Mouse (Mus musculus): ENCODE measurements around the gene Otof.

Otof gene

DNA sequence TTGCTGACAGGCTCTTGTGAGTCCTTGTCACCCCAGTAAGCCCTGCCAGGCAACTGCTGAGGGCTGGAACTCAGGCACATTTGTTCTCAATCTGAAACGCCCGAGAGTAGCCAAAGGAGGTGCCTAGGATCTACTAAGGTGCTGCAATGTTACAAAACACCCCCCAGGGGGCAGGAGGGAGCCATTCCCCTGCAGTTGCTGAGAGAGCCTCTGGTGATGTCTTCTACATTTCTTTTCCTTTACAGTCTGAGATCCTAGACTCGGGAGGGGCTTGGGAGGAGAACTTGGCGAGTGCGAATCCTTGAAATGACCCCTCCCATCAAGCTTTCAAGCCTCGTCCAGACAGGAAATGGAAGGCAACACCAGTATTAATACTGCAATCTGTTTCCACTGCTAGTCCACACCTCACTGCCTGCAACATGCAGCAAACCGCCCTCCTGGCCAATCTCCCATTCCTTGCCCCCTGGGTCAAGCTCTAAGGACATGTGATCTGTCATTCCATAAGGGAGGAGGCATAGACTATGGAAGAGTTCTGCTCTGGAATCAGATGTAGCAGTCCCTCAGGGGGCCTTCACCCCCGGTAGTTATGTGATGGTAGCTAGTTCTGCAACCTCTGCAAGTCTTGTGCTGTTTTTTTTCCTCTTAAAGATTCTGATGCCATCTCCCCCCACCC is 38.0 kb downstream of the Otof start:
- peak; percentile 82 for DNase-seq (ENCODE audit: low spot score)

GRCm38 (mm10) chr5:30423121-30423520 is 38.6 kb downstream of the Otof start:
- DNase-seq (ENCODE audit: low spot score) = no peak

DNA sequence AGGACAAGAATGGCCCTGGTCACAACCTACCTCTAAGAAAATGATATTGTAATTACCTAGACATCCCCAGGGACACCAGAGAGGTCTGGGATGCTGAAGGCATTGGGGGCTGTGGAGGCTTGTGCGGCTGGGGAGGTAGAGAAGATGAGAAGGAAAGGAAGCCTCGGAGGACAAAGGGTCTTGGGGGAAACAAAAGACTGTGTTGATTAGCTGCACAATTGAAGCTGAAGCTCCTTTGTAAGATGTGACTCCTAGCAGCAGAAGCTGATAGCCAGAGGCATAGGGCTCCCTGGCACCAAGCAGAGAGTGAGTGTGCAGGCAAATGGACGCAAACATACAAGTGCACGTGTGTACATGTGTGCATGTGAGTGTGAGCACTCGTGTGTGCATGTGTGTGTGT is 45.1 kb downstream of the Otof start:
- peak; percentile 45 for DNase-seq (ENCODE audit: low spot score)

DNA sequence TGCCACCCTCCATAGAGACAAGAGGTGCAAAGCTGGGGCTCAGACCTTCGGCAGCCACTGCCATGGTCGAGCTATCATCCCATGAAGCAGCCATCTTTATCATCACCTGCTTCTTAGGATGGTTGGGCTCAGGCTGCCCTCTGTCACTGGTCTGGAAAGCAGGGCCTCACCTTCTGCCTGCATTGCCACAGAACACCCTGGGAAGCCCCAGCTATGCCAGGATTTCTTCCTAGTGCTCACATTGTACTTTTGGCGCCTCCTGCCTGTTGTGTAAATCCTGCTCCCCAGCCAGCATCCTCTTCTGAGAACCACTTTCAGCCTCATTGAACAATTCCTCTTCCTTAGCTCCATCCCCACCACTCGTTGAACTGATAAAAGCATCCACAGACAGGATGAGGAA is 45.9 kb downstream of the Otof start:
- DNase-seq (ENCODE audit: low spot score) = peak; percentile 22

DNA sequence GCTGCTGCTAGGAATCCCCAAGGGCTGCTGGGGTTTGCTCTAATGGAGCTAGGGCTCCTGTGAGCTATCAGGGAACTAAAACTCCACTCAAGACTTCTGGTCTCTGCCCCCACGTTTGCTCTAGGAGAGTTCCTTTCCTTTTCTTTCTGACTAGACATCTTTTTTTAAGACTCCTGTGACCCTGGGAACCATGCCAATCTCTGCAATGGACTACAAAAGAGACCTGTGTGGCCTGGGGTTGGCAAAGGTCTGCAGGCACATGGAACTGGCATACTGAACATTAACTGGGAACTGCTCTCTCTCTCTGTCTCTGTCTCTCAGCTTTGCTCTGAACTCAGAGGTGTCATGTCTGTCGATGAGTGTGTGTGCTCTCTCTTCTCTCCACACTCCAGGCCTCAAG is 46.4 kb downstream of the Otof start:
- no peak for DNase-seq (ENCODE audit: low spot score)

DNA sequence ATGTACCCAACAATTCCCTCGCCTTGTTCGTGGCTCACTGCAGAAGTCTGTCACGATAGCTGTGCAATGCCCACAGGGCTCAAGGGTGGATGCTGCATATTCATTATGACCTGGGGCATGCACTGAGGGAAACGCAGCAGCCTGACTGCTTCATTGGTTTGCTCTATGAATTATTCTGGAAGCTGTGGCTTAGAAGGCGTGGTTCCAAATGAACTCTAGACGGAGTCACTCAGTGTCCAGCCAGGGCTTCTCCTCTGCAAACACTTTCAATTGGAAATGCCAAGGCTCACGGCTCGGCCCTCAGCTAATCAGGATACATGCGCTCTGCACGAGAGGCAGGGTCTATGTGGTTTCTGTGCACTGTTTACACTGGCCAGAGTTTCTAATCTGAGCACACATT is 50.2 kb downstream of the Otof start:
- peak; percentile 17 for DNase-seq (ENCODE audit: low spot score)

DNA sequence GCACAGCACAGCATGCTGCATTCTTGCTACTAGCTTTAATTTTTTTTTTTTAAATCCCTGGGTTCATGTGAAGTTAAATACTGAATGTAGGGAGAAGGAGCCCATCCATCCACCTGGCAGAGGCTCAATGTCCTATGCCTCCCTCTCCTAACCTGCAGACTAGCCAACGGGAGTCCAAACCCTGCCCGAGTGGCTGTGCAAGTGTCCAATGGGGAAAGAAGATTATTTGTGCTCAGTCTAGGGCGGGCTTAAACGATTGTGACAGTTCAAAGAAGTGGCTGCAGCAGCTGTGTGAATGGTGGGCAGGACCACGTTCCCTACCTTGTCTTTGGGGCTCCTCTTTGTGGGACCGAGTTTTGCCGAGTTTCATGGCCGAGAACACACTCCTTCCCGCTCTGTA is 54.9 kb downstream of the Otof start:
- DNase-seq (ENCODE audit: low spot score) = peak; percentile 84

DNA sequence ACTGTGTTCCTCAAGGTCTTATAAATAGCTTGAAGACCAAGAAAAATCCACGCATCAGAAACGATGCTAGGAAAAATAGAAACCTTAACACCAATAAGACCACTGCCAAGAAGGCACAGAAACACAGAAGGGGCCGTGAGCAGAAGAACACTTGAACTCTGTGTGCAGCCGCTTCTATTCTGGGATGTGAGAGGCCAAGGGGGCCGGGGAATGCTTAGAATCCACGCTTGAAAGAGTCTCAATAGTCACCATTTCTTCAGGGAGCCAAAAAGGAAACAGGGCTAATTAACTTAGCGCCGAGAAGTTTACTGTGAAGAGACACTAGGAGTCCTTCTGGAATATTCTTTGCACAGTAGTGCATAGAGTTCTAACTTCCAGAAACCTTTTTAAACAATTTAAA is 60.6 kb downstream of the Otof start:
- DNase-seq (ENCODE audit: low spot score) = peak; percentile 64

DNA sequence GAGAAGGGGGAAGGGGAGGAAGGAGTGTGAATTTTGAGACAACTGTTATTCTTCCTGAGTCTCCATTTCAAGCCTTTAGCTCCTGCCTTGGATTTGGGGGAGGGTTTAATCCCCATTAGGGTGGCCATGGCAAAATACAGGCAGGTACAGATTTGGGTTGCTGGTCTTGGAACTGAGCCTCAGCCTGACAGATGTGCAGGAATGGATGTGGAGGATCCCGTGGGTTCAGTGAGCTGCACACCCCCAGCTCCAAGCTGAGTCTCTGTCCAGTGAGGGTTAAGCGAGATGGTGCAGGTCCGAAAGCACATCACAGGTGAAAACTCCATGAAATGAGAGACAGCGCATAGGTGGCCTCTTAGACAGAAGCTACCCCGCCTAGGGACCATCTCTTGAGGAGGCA is 61.2 kb downstream of the Otof start:
- DNase-seq (ENCODE audit: low spot score) = no peak

DNA sequence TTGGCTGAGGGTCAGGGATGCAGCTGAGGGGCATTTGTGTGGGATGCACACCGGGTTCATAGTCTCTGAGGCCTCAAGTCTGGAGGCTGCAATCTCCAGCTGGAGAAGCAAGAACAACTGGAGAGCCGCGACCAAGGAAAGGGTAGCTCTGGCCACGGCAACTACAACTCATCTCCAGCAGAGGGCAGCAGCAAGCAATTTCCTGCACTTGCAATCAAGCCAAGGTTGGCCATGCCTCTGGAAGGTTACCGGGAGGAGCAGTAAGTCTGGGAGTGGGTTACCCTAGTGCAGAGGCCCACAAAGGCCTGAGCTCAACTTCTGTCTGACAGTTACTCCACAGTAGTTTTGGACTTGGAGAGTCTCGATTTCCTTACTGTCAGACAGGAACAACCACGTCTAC is 70.3 kb downstream of the Otof start:
- peak; percentile 92 for DNase-seq (ENCODE audit: low spot score)

GRCm38 (mm10) chr5:30389836-30390235 is 71.9 kb downstream of the Otof start:
- DNase-seq (ENCODE audit: low spot score) = no peak

GRCm38 (mm10) chr5:30387726-30388125 is 74.0 kb downstream of the Otof start:
- no peak for DNase-seq (ENCODE audit: low spot score)

- peak; percentile 48 for DNase-seq (ENCODE audit: low spot score)
These were observed 78.9 kb downstream of the Otof start for GRCm38 (mm10) chr5:30382876-30383275.

GRCm38 (mm10) chr5:30369426-30369825 is 92.3 kb downstream of the Otof start:
- no peak for DNase-seq (ENCODE audit: low spot score)

DNA sequence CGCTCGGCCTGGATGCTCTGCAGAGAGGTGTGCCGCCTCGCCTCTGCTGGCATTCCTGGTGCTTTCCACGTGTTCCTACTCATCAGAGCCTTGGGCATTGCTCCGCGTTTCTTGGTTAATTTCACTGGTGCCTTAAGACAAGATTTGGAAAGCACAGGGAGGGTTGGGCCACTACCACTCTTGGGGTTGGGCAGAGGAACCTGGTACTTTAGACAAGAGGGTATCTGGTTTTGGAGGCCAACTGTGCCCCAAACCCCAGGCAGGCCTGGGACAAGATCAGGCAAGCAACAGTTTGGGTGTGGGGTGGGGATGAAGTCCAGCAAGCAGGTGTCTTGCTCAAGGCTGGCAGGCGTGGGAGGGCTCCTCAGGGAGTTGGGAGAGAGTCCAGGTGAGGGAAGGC is 94.3 kb downstream of the Otof start:
- no peak for DNase-seq (ENCODE audit: low spot score)

- DNase-seq (ENCODE audit: low spot score) = no peak
These were observed 103.2 kb downstream of the Otof start for GRCm38 (mm10) chr5:30358436-30359099.

DNA sequence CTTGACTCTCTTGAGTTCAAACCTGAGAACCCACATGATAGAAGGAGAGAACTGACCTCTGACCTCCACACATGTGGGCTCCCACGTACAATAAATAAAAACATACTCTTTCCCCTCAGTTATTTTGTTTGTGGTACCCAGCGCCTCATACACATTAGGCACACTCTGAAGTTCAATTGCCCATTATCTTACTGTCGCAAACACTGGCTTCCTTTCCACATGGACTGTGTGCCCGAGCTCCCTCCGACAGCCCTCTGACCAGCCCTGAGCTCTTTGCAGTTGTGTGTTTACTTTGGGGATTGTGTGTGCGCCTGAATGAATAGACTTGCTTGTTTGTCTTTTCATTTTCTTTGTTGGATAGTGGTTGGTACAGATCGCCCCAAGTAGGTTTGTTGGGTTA is 105.1 kb downstream of the Otof start:
- no peak for DNase-seq (ENCODE audit: low spot score)

GRCm38 (mm10) chr5:30355559-30356159 is 106.1 kb downstream of the Otof start:
- DNase-seq (ENCODE audit: low spot score) = no peak

DNA sequence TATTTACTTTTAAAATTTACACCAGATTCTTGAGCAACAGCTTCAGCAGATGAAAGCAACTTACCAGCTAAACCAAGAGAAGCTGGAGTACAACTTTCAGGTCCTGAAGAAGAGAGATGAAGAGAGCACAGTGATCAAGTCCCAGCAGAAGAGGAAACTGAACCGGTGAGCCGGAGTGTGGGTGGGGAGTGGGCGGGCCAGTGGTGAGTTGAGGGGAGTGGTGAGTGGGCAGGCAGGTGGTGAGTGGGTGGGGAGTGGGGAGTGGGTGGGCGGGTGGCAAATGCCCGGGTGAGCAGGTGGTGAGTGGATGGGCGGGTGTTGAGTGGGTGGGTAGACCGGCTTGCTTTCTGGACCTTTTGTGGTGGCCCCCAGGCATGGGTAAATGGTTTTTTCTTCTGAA is 106.6 kb downstream of the Otof start:
- DNase-seq (ENCODE audit: low spot score) = no peak

DNA sequence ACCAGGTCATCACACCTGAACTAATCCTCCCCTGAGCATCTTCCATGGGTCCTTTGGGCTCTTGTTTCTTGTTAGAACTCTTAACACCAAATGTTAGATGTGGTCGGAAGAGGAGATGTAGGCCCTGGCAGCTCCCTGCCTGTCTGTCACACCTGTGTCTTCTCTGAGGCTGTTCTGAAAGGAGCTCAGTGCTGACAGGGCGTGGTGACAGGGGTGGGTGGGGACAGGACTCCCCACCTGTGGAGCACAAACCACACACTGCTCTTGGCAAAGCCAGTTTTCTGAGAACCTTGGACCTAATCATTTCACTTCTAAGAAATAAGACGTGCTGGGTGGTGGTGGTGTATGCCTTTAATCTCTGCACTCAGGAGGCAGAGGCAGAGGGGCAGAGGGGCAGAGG is 108.1 kb downstream of the Otof start:
- no peak for DNase-seq (ENCODE audit: low spot score)

- DNase-seq (ENCODE audit: low spot score) = no peak
These were observed 117.8 kb downstream of the Otof start for GRCm38 (mm10) chr5:30343886-30344285.

- peak; percentile 82 for DNase-seq (ENCODE audit: low spot score)
These were observed 118.6 kb downstream of the Otof start for GRCm38 (mm10) chr5:30343107-30343506.

DNA sequence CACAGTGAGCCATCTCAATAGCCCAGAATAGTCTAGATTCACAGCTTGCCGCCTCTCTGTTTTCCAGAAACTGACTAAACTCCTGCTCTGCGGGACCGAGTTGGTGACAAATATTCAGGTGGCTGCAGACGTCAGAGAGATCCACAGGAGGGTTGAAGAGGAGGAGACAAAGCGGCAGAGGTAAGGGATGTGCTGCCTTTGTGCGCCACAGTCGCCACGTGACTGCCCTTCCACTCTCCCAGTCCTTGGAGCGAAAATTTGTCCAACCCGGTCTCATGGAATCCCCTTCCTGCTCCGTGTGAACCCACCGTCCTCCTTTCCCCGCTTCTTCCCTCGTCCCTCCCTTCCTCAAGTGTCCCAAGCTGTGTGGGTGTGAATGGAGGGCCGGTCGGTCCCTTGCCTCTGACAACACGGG is 119.1 kb downstream of the Otof start:
- peak; percentile 6 for DNase-seq (ENCODE audit: low spot score)
